ENCODE assay signal across 23 mouse cellular contexts in genomic region chr12:4462420-4462819, GRCm38 (mm10).
"Had no signal": no experiment of that assay in that cellular context is flagged by ENCODE, and none has a peak within 500 bp of the region (broad histone marks: within the 10 kb centered on the region; RNA-seq: fewer than 3 reads in every experiment).

No protein-coding gene starts in this region.

- ATAC-seq: hindbrain, postnatal 0 days; intestine, embryonic 16.5 days had no signal

- H3K27ac ChIP-seq: heart, embryonic 10.5 days; hindbrain, embryonic 13.5 days; hindbrain, embryonic 15.5 days; hindbrain, postnatal 0 days; kidney, embryonic 15.5 days; kidney, postnatal 0 days; limb, embryonic 10.5 days; limb, embryonic 12.5 days; liver, embryonic 13.5 days had no signal

- H3K4me1 ChIP-seq: hindbrain, embryonic 13.5 days; hindbrain, embryonic 15.5 days; kidney, embryonic 15.5 days; limb, embryonic 10.5 days; limb, embryonic 12.5 days; liver, embryonic 13.5 days had no signal

- DNase-seq: gastrocnemius, postnatal 10 days; gastrocnemius, postnatal 25 days; heart, adult 18-20 months; heart, postnatal 10 days; kidney, adult 11 months; kidney, adult 2 months; kidney, adult 9 months; kidney, postnatal 14 days; kidney, postnatal 36 days; layer of hippocampus, adult 9-11 months; layer of hippocampus, postnatal 36 days; liver; liver, embryonic 13.5 days had no signal

- H3K4me3 ChIP-seq: heart, embryonic 10.5 days; heart, embryonic 12.5 days; hindbrain, embryonic 13.5 days; hindbrain, embryonic 15.5 days; kidney, embryonic 15.5 days; limb, embryonic 10.5 days; limb, embryonic 12.5 days; liver, embryonic 13.5 days had no signal
